Mouse (Mus musculus) myocyte (in vitro differentiated cells): ENCODE measurements around the gene Ccdc27. TPM values are rescaled to one million over a fixed set of nuclear protein-coding genes. Genes with fewer than 3 reads are reported as not detected.

Source experiments
- H3K27me3 ChIP-seq: one replicate; pipeline ENCODE4 v1.6.1; 2011; ENCODE audit not compliant: control insufficient read depth, insufficient read depth, insufficient read length
- H3K36me3 ChIP-seq: one replicate; pipeline ENCODE4 v1.6.1; 2011; ENCODE audit not compliant: control insufficient read depth, insufficient read depth
- H3K4me2 ChIP-seq: one replicate; pipeline ENCODE4 v1.6.1; 2011; ENCODE audit warnings: low read depth, control low read depth
- H3K4me3 ChIP-seq: one replicate; pipeline ENCODE4 v1.5.1; 2011; ENCODE audit warnings: mild to moderate bottlenecking, control low read depth, moderate library complexity
- H3K79me2 ChIP-seq: one replicate; pipeline ENCODE4 v1.6.1; 2011; ENCODE audit not compliant: control insufficient read depth, insufficient read depth
- H3ac ChIP-seq: one replicate; pipeline ENCODE4 v1.6.1; 2011; ENCODE audit not compliant: control insufficient read depth, insufficient read length
- CEBPB ChIP-seq: IDR thresholded peaks from 2 replicates; pipeline ENCODE4 v1.6.1; 2011; ENCODE audit warnings: mild to moderate bottlenecking, moderate library complexity; ENCODE audit not compliant: poor library complexity, insufficient read depth, severe bottlenecking
- MAX ChIP-seq: IDR thresholded peaks from one replicate; pipeline ENCODE4 v1.6.1; 2011; ENCODE audit warnings: low read depth, mild to moderate bottlenecking, control low read depth
- MYOD1 ChIP-seq, 3 experiments: IDR thresholded peaks; one replicate each; pipeline ENCODE4 v1.6.1; 2011; ENCODE audit warnings: control low read depth in 2 of 3, low read depth in 2 of 3, mild to moderate bottlenecking in 2 of 3, moderate library complexity in 1 of 3; ENCODE audit not compliant: insufficient read length in 2 of 3, control insufficient read depth in 1 of 3
- MYOG ChIP-seq, 3 experiments: IDR thresholded peaks; one replicate each; pipeline ENCODE4 v1.6.1; 2011; ENCODE audit warnings: control low read depth in 2 of 3, low read depth in 2 of 3, mild to moderate bottlenecking in 2 of 3; ENCODE audit not compliant: insufficient read length in 2 of 3, control insufficient read depth in 1 of 3, insufficient read depth in 1 of 3
- POLR2A ChIP-seq: IDR thresholded peaks from one replicate; pipeline ENCODE4 v1.6.1; 2011; ENCODE audit warnings: low read depth, mild to moderate bottlenecking, control low read depth, moderate library complexity; ENCODE audit not compliant: insufficient read length
- POLR2AphosphoS2 ChIP-seq: IDR thresholded peaks from one replicate; pipeline ENCODE4 v1.6.1; 2011; ENCODE audit warnings: low read depth, control low read depth; ENCODE audit not compliant: insufficient read length
- REST ChIP-seq: IDR thresholded peaks from one replicate; pipeline ENCODE4 v1.6.1; 2011; ENCODE audit warnings: mild to moderate bottlenecking, control low read depth, moderate library complexity; ENCODE audit not compliant: insufficient read depth, insufficient read length
- SRF ChIP-seq: IDR thresholded peaks from one replicate; pipeline ENCODE4 v1.6.1; 2011; ENCODE audit warnings: low read depth; ENCODE audit not compliant: control insufficient read depth, insufficient read length
- TCF12 ChIP-seq: IDR thresholded peaks from one replicate; pipeline ENCODE4 v1.6.1; 2011; ENCODE audit warnings: mild to moderate bottlenecking, control low read depth; ENCODE audit not compliant: poor library complexity, insufficient read depth, severe bottlenecking
- TCF3 ChIP-seq: IDR thresholded peaks from one replicate; pipeline ENCODE4 v1.6.1; 2011; ENCODE audit warnings: low read depth, control low read depth; ENCODE audit not compliant: insufficient read length
- USF1 ChIP-seq: IDR thresholded peaks from one replicate; pipeline ENCODE4 v1.6.1; 2011; ENCODE audit warnings: low read depth, mild to moderate bottlenecking, control low read depth, moderate library complexity
- polyA plus RNA-seq: library from polyadenylated mRNA; unstranded; fragments of >200 nt; fragmentation: generic; extraction: Trizol; gene quantifications from one replicate; pipeline ENCODE4 v1.2.1, GENCODE M21; 2012; ENCODE audit warnings: missing spikeins

The Ccdc27 gene
- polyA plus RNA-seq, 1 experiment, result not detected

GRCm38 (mm10) chr4:154015476-154015875 lies 27.0 kb downstream of the Ccdc27 start:
- peaks cover 32% of the 10 kb centered on the region for H3K79me2 ChIP-seq
- TF ChIP-seq SRF, result no peak
- no peak overlapping the region for H3ac ChIP-seq
- H3K4me2 ChIP-seq, result no peak overlapping the region
- H3K4me3 ChIP-seq, result no peak overlapping the region
- peaks cover 14% of the 10 kb centered on the region for H3K36me3 ChIP-seq
- no peaks in the 10 kb centered on the region for H3K27me3 ChIP-seq

DNA sequence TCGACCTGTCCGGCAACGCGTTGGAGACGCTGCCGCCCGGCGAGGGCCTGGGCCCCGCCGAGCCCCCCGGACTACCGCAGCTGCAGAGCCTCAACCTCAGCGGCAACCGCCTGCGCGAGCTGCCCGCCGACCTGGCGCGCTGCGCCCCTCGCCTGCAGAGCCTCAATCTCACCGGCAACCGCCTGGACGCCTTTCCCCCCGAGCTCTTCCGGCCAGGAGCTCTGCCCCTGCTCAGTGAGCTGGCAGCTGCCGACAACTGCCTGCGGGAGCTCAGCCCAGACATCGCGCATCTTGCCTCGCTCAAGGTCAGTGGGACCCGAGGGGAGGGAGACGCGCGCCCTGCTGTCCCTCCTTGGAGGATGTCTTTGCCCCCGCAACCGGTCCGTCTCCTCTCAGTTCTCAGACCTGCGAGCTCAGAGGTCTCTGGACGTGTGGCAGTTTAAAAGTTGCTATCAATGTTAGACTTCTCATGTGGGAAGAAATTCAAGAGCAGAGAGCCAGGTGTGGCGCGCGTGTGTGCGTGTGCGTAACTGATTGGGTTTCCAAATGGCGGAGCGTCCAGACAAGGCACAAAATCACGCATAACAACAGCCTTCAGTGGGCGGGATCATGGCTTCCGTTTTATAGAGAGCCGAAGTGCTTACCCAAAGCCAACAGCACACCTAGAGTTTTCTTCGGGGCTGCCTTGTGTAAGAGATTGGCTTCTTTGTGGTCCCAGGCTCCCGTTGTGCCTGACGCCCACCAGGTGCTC lies 30.2 kb downstream of the Ccdc27 start:
- Histone ChIP-seq H3K79me2 (peaks cover 32% of the 10 kb centered on the region), H3K4me2 (peak overlapping the region; percentile 86), H3K27me3 (no peaks in the 10 kb centered on the region), H3K4me3 (peak overlapping the region; percentile 59), H3K36me3 (no peaks in the 10 kb centered on the region), H3ac (peak overlapping the region; percentile 81)
- TF ChIP-seq CEBPB (no peak), MYOG (IDR thresholded peaks at IDR 0.05; ENCODE audit: control insufficient read depth in 1 of 3, insufficient read depth in 1 of 3, insufficient read length in 2 of 3, low read depth in 2 of 3) (peak in 2 of 3 experiments; percentile 23 to 39)

DNA sequence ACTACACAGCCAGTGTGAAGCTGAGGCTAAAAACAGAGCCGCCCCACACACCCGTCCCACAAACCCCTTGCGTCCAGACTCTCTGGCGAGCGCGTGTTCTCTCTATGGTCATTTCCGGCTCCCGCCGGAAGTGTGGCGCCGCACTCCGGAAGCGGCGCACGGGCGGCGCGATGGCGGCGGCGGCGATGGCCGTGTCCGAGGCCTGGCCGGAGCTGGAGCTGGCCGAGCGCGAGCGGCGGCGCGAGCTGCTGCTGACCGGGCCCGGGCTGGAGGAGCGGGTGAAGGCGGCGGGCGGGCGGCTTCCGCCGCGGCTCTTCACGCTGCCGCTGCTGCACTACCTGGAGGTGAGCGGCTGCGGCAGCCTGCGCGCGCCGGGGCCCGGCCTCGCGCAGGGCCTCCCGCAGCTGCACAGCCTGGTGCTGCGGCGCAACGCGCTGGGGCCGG lies 30.8 kb downstream of the Ccdc27 start, which contains the start of gene Lrrc47:
Gene Lrrc47 (plus strand): TSS at position 86 of the 444 bp plus-strand sequence.
- Histone ChIP-seq H3ac (peak within 1 kb of the TSS; percentile 81), H3K27me3 (no peaks in the 10 kb centered on the region), H3K36me3 (no peaks in the 10 kb centered on the region), H3K4me3 (peak within 1 kb of the TSS; percentile 59), H3K79me2 (peaks cover 32% of the 10 kb centered on the region), H3K4me2 (peak within 1 kb of the TSS; percentile 97)
- TF ChIP-seq MYOG (IDR thresholded peaks at IDR 0.05; ENCODE audit: control insufficient read depth in 1 of 3, insufficient read depth in 1 of 3, insufficient read length in 2 of 3, low read depth in 2 of 3), result no peak
- TF ChIP-seq POLR2AphosphoS2, result peak; percentile 18
- TF ChIP-seq TCF3, result no peak
- peak; percentile 65 for TF ChIP-seq SRF
- TF ChIP-seq MYOD1 (IDR thresholded peaks at IDR 0.05; ENCODE audit: control insufficient read depth in 1 of 3, insufficient read length in 2 of 3, low read depth in 2 of 3), result no peak
- TF ChIP-seq TCF12, result no peak
- TF ChIP-seq USF1, result no peak
- TF ChIP-seq REST, result no peak
- TF ChIP-seq MAX, result no peak
- peak; percentile 80 for TF ChIP-seq POLR2A
- TF ChIP-seq CEBPB, result no peak

- TF ChIP-seq MYOG (IDR thresholded peaks at IDR 0.05; ENCODE audit: control insufficient read depth in 1 of 3, insufficient read depth in 1 of 3, insufficient read length in 2 of 3, low read depth in 2 of 3) (peak in 1 of 3 experiments; percentile 48), MYOD1 (IDR thresholded peaks at IDR 0.05; ENCODE audit: control insufficient read depth in 1 of 3, insufficient read length in 2 of 3, low read depth in 2 of 3) (peak in 2 of 3 experiments; percentile 63 to 69), USF1 (no peak), TCF3 (no peak)
- H3K36me3 ChIP-seq, result no peaks in the 10 kb centered on the region
- H3K4me2 ChIP-seq, result peak overlapping the region; percentile 97
- peaks cover 32% of the 10 kb centered on the region for H3K79me2 ChIP-seq
- H3ac ChIP-seq, result peak overlapping the region; percentile 81
- no peaks in the 10 kb centered on the region for H3K27me3 ChIP-seq
- H3K4me3 ChIP-seq, result peak overlapping the region; percentile 59
Measured at GRCm38 (mm10) chr4:154010907-154011645, 31.4 kb downstream of the Ccdc27 start.

DNA sequence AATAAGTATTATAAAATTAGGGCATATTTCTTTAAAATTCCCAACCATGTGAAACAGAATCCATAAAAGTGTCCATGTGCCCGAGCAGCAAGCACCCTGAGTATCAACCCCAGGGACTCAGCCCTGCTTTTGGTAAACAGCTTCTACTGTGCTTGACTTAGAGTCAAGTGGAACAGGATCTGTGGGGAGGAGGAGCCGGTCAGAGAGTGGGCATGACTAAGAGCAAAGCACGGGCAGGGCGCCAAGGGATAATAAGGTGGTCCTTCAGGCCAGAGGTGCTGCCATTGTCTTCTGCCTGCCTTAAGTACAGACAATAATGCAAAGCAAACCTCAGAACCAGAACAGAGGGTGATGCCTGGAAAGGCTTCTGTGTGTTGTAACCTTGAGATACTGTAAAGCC lies 34.7 kb downstream of the Ccdc27 start:
- Histone ChIP-seq H3K36me3 (no peaks in the 10 kb centered on the region), H3ac (no peak overlapping the region), H3K4me2 (no peak overlapping the region), H3K4me3 (no peak overlapping the region), H3K79me2 (peaks cover 8% of the 10 kb centered on the region), H3K27me3 (no peaks in the 10 kb centered on the region)
- TF ChIP-seq MYOG (IDR thresholded peaks at IDR 0.05; ENCODE audit: control insufficient read depth in 1 of 3, insufficient read depth in 1 of 3, insufficient read length in 2 of 3, low read depth in 2 of 3) (no peak), TCF3 (no peak), POLR2AphosphoS2 (peak; percentile 19)
